Mouse (Mus musculus): ENCODE data around the gene Bola3.
A peak's percentile ranks its signal among the peaks of the same experiment; 100 is the strongest.

Bola3 gene

DNA sequence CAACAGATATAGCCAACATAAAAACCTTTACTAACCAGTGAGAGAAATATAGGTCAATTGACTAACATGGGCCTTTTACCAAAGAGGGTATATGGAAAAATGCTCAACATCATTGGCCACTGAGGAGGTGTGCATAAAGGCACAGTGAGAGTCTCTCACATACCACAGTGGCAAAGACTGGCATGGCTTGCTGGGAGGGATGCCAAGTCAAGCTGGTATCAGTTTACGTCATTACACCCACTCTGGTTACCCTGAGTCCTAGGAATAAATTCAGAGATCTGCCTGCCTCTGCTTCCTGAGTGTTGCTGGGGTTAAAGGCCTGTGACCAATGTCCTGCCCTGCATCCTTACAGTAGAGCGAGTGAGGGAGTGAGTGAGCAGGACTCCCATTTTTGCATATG, 47.8 kb downstream of the Bola3 start:
- DNase-seq, result peak; percentile 28

DNA sequence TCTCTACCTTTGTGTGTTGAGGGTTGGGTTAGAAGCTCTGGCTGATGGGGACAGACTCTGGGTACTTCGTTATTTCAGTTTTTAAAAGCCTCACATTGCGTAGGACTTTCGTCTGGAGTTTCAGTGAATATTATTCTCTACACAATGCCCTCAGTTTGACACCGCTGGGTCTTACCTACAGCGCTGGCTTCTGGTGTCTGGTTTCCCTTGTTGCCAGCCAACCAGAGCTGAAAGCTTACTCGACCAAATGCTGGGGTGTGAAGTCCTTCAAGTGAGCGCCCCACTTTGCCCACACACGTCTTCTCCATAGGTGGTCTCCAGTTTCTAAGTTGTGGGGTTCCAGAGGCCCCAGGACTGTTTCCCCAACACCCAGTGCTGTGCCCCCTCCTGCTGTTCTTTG, 48.8 kb downstream of the Bola3 start:
- no peak for DNase-seq

DNA sequence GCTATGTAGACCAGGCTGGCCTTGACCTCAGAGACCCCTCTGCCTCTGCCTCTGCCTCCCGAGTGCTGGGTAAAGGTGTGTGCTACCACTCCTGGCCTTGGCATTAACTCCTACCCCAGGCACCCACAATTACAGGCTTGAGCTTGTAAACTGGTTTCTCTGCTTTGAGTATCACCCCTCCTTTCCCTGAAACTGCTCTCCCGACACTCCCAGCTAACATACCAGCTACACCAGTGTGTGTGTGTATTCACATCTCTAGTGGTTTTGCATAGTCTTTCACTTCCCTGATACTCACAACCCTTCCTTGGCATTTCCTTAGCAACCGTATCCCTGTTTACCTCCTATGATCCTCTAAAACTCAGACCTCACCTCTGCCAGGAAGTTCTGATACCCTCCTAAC, 50.8 kb downstream of the Bola3 start:
- DNase-seq, result peak; percentile 32

DNA sequence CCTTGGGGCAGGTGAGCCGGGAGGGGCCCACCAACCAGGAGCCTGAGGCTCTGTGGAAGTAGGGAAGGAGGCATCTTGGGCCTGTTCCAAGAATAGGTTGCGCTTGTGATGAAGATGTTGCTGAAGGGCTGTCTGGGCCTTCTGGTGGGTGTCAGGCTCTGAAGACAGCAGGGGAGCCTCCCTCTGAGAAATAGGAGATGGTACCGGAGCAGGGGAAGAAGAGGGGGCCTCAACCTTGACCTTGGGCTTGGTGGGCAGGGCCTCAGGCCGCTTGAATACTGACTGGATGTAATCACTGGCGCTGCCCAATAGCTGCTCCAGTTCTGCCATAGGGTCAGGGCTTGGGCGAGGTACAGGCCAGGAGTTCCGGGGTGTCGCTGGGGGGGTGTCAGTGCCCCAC, 54.5 kb downstream of the Bola3 start:
- DNase-seq, result no peak

DNA sequence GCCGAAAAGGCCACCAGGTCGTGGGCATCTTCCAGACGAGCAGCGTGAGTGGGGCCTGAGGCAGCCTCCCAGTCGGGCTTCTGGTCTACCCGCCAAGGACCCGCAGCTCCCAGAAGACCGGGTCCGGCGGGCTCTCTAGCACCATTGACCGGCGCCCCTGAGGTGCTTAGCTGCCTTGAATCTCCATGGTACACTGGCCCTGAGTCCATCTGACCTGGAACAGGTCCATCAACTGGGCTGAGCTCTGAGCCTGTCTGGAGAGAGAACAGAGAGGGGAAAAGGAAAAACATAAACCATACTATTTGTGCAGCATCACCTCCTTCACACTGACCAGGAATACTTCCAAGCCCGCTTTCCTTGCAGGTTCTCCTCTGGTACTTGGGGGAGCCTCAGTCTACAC, 55.6 kb downstream of the Bola3 start:
- no peak for DNase-seq

DNA sequence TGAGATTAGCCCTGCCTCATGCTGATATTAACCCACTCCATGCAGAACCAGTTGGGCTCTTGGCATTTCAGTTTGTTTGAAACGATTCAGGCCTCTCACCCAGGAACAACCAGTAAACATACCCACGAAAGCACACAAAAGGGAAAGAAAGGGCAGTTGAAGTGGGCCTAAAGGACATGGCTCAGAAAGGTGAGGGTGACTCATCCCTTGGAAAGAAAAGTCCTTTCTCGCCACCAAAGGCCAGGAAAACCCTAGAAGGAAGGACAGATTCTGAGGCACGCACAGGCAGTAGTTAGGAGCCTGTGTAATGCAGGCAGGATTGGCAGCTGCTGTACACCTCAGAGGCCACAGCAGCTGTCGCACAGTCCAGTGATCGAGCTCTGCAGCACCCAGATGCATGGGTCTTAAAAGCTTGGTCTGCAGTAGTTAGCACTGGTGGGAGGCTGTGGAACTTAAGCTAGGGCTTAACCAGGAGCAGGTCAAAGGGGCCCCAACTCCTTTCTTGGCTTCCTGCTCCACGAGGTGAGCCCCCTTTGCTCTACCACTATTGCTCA, 56.6 kb downstream of the Bola3 start:
- DNase-seq, result no peak

DNA sequence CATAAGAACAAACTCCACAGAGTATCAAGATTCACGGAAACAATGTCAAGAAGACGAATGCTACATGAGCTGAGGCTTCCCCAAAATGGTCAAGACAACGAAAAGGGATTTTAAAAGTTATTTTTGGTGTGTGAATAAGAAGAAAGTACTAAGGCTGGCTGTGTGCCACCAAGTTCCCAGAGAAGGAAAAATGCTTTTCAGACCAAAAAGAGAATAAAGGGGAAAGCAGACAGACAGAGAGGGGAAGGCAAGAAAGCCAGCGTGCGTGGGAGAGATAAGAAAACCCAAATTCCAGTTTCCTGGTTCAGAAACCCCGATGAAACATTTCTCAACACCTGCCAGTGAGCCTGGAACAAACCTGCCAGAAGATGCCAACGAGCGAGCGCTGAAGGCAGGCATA, 59.6 kb downstream of the Bola3 start:
- no peak for DNase-seq

Measured in lung, postnatal 36 days (tissue).